Mouse (Mus musculus) adrenal gland, postnatal 4 days (tissue): ENCODE measurements around the gene Bcas3. TPM values are rescaled to one million over a fixed set of nuclear protein-coding genes. Genes with fewer than 3 reads are reported as not detected.

Source experiments
- DNase-seq, 2 experiments: peaks; one replicate each; pipeline ENCODE4 v3.0.0; 2021 to 2022; ENCODE audit warnings: low spot score in 2 of 2, mixed read lengths in 2 of 2
- total RNA-seq, 2 experiments: library from RNA; stranded (reverse); gene quantifications; 2 replicates each; pipeline ENCODE4 v1.2.3; 2021

Gene Bcas3
- total RNA-seq, 2 experiments from 2014 or later, result 43.8 to 43.9 TPM

DNA sequence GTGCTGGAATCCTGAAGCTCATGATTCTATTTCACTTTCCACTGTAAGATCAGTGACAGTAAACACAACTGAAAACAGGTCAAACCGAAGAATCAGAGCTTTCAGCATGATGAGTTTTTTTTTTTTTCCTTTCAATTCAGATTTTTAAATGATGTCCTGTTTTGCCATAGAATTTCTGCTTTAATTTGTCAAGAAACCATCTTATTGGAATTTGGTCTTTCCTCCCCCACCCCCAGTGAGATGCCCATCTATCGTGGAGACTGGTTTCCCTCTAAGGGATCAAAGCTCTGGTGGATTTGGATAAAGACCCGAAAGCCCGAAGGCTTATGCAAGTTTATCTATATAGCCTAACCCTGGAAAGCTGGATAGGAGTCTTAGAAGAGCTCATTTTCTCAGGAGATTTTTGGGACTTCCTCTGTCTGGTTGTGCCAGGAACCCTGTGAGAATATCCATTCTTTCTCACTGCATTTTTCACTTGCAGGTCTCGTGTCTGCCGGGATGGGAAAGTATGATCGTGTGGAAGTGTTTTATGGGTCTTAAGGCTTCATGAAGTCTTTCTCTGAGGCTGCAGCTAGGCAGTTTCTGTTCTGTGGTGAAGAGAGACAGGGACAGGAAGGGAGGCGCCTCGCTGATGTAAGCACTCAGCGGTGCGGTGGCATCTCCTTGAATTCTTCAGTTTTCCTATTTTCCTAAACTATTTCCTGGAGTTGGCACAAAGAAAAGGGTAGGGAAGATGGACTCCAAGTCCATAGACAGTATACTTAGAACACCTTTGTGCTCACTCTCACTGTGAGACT, 173.2 kb downstream of the Bcas3 start:
- DNase-seq, result no peak

DNA sequence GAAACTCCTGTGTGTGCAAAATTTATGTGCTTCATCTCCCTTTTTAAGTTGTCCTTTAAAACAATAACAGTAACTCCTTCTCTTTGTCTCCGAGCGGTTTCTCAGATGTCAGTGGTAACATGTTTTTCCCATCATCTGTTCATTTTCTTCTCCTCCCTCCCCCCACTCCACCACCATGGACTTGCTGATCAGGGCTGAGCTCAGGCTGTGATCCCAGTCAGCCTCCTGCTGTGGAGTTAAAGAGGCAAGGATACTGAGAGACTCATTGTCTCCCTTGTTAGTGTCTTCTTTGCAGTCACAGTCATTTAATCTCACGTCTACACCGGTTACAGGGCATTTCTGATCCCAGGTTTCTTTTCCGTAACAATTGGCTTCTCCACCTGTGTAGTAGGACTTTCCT, 174.3 kb downstream of the Bcas3 start:
- no peak for DNase-seq

DNA sequence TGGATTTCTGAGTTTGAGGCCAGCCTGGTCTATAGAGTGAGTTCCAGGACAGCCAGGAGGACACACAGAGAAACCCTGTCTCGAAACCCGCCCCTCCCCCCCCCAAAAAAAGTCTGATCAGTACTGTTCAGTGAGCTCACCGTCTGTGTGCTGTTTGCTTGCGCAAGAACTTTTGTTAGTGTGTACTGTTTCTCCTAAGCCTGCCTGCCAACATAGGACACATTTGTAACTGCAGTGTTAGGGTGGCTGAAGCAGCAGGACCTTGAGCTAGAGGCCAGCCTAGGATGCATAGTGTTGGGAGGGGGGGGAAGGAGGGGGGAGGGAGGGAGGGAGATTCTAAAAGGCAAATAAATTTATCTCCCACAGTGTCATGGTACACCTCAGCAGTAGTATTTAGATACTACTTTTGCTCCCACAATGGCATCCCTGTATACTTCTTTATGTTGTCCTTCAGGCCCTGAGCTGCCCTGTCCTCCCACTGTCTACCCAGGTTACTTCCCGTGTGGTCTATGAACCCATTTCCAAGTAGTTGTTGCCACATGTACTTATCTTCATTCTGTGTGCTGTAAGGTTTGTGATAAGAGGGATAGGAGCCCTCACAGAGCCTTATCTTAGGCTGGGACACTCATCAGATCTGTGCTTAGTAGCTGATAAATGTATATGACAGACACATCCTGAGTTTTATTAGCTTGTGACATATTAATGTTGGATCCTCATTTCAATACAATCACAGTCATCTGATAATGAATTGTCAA, 176.7 kb downstream of the Bcas3 start:
- DNase-seq, result no peak

DNA sequence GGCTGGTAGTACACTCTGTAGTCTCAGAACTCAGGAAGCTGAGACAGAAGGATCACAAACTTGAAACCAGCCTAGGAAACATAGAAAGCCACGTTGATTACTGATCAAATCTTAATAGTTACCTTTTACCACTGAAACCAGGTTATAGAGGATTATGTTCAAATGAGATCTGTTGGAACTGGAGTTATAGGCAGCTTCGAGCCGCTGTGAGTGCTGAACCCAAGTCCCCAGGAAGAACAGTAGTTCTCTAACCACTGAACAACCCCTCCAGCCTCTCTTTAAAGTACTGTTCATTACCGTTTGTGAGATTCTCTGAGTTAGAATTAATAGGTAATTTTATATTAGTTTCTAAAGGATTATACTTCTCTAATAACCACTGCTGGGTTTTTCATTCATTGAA, 188.0 kb downstream of the Bcas3 start:
- DNase-seq, result no peak

DNA sequence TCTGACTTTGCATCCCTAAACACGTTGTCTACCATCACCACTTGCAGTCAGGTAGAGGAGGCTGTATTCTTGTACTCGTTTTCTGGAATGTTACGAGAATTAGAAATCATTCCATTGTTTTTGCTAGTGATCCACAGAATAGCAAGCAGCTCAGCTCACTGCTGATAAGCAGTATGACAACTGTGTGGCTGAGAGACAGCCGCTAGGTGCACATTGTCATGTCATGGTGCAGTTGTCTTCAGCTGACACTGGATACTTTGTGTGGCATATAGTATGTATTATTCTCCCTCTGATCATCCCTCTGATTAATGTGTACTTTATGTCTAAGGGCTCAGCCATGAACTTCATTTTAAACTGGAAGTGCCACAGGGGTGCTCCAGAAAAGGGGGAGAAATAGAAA, 190.3 kb downstream of the Bcas3 start:
- no peak for DNase-seq

DNA sequence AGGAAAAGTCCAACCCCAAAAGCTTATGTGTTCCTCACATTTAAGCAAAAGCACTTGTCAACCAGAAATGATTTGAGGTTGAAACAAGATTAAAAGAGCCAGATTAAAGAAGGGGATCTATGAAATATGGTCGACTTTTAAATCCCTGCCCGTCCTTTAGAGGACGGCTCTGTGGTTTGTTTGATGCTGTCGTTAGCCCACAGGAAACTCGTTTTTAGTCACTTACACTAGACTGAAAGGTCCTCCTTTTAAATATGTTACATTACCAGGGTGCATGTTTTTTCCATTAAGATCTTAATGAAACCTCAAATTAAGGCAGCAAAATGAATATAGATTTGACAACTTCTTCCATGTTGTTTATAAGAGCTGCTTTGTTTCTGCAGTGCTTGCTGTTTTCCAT, 192.6 kb downstream of the Bcas3 start:
- DNase-seq, result no peak

DNA sequence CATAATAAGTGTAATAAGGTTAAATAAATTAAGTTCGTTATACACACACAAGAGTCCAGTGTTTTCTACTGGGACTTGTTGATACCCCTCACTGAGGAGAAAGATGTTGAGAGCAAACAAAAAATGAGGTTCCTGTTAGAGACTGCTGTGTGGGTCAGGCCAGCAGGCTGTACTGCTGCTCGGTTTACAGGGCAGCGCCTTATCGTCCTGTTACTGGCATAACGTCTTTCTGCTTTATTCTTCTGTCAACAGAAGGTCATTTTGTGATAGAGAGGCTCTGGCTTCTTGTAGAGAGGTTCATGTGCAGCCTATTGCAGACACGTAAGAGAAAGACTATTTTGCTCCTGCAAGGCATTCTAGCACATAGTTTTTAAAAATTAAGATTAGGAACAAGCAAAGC, 195.0 kb downstream of the Bcas3 start:
- no peak for DNase-seq

DNA sequence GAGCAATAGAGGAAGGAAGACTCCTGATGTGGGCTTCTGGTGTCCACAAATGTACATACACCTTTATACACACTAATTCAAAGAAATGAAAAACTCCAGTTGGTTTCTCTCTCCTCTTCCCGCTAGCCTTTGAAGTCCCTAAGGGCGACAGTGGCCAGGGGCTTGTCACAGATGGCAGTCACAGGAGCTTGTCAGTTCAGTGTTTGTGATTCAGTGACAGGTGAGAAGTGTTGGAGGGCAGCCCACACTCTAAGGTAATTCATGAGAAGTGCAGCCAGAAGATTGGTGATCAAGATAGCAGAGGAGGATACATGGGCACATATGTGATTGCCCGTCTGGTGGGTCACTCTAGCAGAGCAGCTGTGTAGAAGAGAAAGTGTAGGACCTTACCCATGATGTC, 196.7 kb downstream of the Bcas3 start:
- DNase-seq, result no peak

DNA sequence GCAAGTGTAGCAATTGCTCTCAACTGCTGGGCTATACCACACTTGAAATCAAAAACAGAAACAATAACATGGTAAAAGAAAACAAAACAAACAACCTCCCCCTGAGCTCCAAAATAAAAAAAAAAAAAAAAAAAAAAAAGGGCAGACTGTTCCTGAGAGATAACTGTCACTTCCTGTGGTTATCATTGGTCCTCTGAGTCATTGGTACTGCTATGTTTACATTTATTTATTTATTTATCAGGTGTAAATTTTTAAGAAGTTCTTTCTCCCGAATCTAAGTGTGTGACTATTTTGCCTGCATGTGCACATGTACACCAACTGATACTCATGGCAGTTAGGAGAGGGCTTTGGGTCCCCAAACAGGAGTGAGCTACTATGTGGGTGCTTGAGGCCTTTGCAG, 202.1 kb downstream of the Bcas3 start:
- no peak for DNase-seq

DNA sequence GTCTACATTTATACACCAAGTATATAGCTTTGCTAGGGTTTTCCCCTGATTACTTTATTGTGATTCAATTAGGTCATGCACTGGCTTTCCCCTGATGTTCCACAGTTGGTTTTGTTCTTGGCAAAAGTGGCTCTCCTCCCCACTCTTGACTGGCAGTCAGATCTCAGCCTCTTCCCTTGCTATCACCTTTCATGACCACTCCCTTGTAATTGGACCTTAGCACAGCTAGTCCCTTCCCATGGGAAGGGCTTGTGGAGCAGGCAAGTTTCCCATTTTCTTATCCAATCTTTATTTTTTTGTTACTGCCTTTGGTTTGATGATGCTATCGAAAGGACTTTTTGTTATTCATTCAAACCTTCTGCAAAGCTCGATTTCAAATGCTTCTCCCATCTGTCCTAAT, 202.8 kb downstream of the Bcas3 start:
- no peak for DNase-seq

DNA sequence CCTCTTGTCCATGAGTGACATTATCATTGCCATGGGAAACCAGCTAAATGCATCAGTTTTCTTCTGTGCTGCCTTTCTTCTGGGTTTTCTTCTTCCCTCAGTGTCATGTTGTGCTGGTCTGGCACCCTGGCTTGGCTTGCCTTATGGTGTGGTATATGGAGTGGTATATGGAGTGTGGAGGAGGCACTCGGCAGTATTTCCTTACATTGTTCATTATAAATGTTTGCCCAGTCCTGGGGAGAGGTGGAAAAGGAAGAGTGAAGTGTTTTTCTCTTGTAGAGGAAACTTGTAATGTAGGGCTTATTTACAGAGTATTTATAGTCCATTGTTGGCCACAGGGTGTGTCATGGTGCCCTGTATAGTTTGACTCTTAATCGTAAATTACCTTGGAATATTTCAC, 212.1 kb downstream of the Bcas3 start:
- DNase-seq, result no peak

DNA sequence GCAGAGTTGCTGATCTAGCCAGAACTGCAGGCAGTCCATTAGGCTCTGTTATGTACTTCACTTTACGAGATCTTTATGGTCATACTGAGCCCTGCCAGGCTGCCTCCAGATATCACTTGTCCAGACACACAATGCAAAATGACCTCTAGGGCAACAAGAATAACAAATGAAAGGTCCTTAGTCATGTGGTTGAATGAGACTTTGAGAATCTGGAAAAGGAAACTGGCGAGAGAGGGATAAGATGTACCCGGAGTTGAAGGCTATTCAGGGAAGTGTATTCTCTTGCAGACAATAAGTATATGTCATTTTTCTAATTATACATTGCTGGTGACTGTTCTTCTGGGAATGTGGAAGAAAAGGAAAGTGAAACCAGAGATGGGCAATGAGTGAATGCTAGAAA, 218.1 kb downstream of the Bcas3 start:
- DNase-seq, result no peak

DNA sequence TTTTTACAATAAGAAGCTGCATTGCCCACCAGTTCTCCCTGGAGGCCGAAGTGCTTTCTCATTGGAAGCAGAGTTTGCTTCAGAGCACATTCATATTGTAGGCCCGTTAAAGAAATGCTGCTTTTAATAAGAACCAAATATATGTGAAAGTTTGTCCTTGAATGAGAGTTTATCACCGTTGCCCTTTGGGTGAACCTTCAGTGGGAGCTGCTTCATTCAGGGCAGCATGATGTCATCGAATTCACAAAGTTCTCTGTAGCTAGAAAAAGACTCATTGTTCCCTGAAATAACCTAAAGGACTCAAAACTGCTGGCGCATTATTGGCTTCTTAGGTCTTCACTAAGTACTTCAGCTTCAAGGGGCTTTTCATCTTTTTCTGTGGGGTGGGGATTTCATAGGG, 219.0 kb downstream of the Bcas3 start:
- DNase-seq, result no peak

DNA sequence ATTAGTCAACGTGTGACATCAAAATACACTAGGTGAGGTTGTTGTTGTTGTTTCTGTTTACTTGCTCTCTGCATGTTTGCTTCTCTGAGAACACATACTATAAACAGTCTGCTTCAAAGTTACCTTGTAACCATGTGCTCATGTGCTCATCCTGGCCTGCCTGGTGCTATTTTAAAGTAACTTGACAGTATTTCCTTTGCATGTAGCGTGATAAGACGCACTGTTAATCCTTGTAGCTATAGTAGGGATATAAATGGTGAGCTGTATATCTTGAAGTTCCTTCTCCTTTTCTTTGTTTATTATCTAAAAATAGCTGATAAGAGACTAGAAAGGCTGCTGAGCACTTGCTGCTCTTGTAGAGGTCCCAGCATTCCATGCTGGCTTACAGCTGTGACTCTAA, 219.6 kb downstream of the Bcas3 start:
- DNase-seq, result no peak

DNA sequence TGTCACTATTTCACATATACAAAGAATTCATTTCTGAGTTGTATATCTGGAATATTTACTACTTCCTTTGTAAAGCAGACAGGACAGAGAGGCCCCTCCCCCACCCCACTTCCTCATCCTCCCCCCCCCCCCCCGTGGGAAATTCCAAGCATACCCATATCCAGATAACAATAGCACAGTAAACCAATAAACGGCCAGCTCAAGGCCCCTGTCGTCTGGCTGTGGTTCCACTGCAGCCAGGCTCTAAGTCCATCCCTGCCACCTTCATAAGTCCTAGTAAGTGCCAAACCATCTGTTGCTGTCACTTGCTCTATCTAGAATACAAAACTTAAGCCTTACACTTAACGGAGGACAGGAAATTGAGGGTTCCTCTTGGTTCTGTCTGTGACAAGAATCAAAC, 221.5 kb downstream of the Bcas3 start:
- no peak for DNase-seq

DNA sequence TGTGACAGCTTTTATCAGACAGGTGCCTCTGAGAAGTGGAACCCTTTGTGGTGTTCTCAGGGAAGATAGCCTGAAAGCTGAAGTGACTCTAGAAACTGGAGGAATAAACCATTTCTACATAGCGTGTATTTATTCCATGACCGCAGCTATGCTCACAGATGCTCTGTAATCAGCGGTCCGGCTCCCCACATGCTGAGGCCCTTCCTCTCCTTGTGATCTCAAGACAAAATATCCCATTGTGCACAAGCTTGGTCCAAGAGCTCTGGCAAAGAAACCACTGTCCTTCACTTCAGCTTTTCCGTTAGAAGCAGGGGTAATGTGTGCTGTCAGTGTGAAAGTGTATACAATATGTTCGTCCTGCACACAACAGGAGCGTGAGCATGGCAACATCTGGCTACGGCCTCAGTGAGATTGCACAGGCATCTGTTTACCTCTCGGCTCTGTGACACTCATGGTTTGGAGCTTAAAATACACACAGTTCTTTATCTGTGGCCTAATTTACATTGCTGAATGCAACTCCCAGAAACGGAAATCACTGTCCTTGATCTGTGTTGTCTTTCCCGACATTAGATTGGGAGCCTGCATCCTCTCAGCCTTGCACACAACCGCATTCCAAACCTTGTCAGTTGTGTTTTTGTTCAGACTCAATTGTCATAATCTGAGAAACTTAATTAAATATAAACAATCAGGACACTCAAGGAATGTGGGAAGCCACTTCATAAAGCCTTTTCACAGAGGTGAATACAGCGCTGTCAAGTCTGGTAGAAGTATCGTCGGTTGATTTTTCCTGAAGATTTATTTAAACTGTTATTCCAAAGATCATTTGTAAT, 225.1 kb downstream of the Bcas3 start:
- no peak for DNase-seq

DNA sequence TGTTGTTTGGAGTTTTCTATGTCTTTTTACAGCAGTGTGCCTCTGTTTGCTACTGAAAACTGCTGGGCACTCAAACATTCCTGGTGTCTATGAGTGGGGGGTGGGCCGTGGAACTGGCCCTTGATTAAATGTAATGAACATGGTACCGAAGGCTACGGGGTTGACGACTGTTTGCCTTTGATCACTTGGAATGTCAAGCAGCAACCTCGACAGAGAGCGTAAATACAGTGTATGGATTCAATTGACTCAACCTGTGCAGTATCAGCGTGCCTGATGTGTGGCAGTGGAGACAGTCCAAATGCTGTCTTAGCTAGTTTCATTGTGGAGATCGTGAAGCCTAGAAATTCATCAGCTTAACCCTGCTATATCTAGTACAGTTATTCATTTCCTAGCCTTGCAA, 231.1 kb downstream of the Bcas3 start:
- no peak for DNase-seq

DNA sequence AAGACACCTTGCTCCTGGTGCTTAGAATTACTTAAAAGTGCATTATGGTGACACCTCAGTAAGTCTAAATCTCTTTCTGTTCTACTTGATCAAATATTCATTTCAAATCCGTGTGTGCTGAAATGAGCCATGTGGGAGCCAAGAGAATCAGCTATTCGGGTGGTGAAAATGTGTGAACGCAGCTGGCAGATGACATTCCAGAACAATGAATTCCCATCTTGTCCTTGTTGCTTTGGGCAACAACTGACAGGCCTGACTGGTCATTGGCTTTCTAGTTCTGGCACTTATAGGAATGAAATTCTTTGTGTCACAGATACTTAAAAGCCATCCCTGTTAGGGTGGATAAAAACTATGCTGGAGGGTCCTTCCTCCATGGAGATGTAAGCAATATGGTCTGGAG, 240.7 kb downstream of the Bcas3 start:
- no peak for DNase-seq

DNA sequence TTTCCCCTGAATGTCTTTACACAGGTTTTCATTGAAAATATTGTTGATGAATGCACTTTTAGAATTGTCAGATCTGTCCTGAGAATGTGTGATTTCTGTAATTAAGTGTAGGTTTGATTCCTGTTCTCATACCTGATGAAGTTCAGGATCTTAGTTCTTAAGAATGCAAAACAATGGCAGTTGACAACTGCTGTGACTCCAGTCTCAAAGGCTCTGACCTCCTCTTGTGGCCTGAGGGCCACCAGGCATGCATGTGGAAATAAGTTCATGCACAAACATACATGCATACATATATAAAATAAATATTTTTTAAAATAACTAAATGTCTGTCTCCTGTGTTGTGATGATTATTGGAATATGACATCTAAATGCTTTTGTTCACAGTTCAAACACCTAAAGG, 246.3 kb downstream of the Bcas3 start:
- DNase-seq, result no peak

DNA sequence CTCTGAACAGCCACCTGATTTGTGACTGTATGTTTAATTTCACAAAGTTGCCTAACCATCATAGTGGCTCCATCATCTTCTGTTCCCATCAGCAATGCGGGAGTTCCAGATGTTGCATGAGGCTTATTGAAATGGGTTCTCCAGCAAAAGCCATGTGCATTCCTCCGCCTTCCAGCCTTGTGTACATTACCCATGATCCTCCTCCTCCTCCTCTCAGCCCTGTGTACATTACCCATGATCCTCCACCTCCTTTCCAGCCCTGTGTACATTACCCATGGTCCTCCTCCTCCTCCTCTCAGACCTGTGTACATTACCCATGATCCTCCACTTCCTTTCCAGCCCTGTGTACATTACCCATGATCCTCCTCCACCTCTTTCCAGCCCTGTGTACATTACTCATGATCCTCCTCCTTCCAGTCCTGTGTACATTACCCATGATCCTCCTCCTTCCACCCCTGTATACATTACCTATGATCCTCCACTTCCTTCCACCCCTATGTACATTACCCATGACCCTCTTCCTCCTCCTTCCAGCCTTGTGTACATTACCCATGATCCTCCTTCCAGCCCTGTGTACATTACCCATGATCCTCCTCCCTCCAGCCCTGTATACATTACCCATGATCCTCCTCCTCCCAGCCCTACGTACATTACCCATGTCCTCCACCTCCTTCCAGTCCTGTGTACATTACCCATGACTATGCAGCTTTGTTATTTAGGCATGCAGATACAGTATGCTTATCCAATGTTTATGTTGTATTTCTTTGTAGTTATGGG, 250.8 kb downstream of the Bcas3 start:
- DNase-seq, result no peak

DNA sequence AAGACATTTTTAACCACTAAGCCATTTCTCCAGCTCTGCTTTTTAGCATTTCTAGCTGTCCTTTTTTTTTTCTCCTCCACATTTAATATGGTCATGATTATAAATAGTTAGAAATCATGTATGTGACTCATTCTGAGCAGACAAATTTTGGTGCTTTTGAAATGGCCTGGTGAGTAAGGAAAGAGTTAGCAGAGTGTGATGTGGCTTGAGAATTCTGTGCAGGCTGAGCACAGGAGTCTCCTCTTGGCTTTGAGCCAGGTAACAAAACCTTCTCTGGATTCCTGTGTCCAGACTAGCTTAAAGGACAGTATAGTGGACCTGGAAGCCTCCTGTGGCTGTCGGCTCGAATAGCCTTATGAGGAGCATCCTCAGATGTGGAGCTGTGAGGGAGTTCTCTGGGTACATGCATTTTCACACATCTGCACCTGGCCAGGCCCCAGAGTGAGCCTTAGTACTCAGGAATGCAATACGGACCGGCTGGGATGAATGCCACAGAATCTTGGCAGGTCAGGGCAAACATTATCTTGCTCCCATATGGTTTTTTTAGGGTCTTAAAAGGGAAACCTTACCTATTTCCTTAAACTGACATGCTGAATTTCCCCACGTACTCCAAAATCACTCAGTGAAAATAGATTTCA, 256.5 kb downstream of the Bcas3 start:
- DNase-seq, result no peak
